Mouse (Mus musculus) midbrain, embryonic 16.5 days (tissue): ENCODE results near the gene Dclre1a. TPM values are rescaled to one million over a fixed set of nuclear protein-coding genes. Genes with fewer than 3 reads are reported as not detected.
A peak's percentile ranks its signal among the peaks of the same experiment; 100 is the strongest.

Source experiments
- ATAC-seq: fragments of 200-750 bp; cut with Nextera tagmentation; 2 replicates; pipeline ENCODE4 v1.8.0; 2017; ENCODE audit warnings: moderate TSS enrichment
- H3K27ac ChIP-seq: fragments of 300-500 bp; sonication (generic); 2 replicates; pipeline ENCODE4 v1.5.1; 2014; ENCODE audit warnings: mild to moderate bottlenecking, low read length, mixed read lengths
- H3K27me3 ChIP-seq: fragments of 300-500 bp; sonication (generic); 2 replicates; pipeline ENCODE4 v1.6.1; 2014; ENCODE audit warnings: low read depth, low read length, mixed read lengths; ENCODE audit not compliant: control insufficient read depth, insufficient read depth
- H3K36me3 ChIP-seq: fragments of 300-500 bp; sonication (generic); 2 replicates; pipeline ENCODE4 v1.6.1; 2014; ENCODE audit warnings: mild to moderate bottlenecking, low read length, moderate library complexity, mixed read lengths; ENCODE audit not compliant: control insufficient read depth, insufficient read depth
- H3K4me1 ChIP-seq: fragments of 300-500 bp; sonication (generic); 2 replicates; pipeline ENCODE4 v1.6.1; 2014; ENCODE audit warnings: mild to moderate bottlenecking, low read length, mixed read lengths; ENCODE audit not compliant: control insufficient read depth, insufficient read depth
- H3K4me2 ChIP-seq: fragments of 300-500 bp; sonication (generic); 2 replicates; pipeline ENCODE4 v1.6.1; 2014; ENCODE audit warnings: mild to moderate bottlenecking, low read length, mixed read lengths
- H3K4me3 ChIP-seq: fragments of 300-500 bp; sonication (generic); 2 replicates; pipeline ENCODE4 v1.5.1; 2014; ENCODE audit warnings: low read depth, mild to moderate bottlenecking, low read length, moderate library complexity, mixed read lengths
- H3K9ac ChIP-seq: fragments of 300-500 bp; sonication (generic); 2 replicates; pipeline ENCODE4 v1.6.1; 2014; ENCODE audit warnings: low read depth, low read length, mixed read lengths
- H3K9me3 ChIP-seq: fragments of 300-500 bp; sonication (generic); replicated peaks from 2 replicates; pipeline ENCODE4 v1.6.1; 2014; ENCODE audit warnings: mild to moderate bottlenecking, low read length, mixed read lengths; ENCODE audit not compliant: control insufficient read depth, poor library complexity, severe bottlenecking
- WGBS: fragments of 180-500 bp; shearing (Covaris S2); extraction: QIAGEN DNeasy Blood & Tissue Kit; methylation state at CpG from one replicate; pipeline ENCODE4 v1.1.7; 2014; 5-methylcytosine and 5-hydroxymethylcytosine counted together
- polyA plus RNA-seq: library from polyadenylated mRNA; unstranded; fragments of >200 nt; fragmentation: Nextera tagmentation; extraction: Ambion mirVana; gene quantifications from 2 replicates; pipeline ENCODE4 v1.2.1, GENCODE M21; 2015

The Dclre1a gene
- 10.9 and 11.0 TPM in 2 replicates for polyA plus RNA-seq

DNA sequence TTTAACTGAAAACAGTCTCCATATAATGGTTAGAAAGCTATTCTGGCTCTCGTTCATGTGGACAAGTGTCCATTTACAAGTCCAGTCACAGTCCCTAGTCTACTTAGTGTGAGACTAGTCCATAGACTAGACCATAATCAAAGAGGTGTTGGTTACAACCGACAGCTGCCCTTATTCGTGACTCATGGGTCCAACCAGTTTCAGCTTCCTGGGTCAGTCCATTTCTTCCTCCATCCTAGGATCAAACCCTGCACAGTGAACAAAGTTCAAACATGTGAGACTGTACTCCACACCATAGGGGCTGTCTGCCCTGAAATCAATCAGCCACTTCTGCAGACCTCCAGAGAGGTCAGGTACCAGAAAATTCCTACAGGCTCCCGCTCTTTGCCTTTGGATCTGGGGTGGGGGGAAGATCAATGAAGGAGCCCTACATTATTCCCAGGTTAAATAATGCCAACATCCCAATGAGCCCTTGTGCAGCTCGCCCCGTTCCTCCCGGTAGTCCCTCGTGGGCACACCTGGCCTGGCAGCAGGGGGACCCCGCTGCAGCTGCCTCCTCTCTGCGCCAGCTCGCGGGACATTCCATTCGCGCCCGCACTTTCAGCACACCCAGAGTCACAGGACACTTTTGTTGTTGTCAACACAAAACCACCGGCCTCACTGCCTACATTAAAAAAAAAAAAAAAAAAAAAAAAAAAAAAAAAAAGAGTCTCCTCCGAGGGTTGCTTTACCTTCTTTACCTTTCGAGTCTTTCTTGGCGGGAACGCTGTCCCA lies at the start of gene Dclre1a:
TSS of gene Dclre1a (minus strand) at position 767 of the 774 bp plus-strand sequence.
- H3K4me3 ChIP-seq: peak within 1 kb of the TSS; percentile 97
- 10% methylated on average over 20 of the region's 20 CpGs for WGBS
- peak; percentile 83 for ATAC-seq
- H3K9me3 ChIP-seq: no peaks in the 10 kb centered on the region
- H3K27ac ChIP-seq: peak within 1 kb of the TSS; percentile 92
- no peaks in the 10 kb centered on the region for H3K27me3 ChIP-seq
- peak within 1 kb of the TSS; percentile 88 for H3K9ac ChIP-seq
- peak within 1 kb of the TSS; percentile 76 for H3K4me2 ChIP-seq
- H3K4me1 ChIP-seq: peaks cover 17% of the 10 kb centered on the region
- H3K36me3 ChIP-seq: peaks cover 9% of the 10 kb centered on the region

DNA sequence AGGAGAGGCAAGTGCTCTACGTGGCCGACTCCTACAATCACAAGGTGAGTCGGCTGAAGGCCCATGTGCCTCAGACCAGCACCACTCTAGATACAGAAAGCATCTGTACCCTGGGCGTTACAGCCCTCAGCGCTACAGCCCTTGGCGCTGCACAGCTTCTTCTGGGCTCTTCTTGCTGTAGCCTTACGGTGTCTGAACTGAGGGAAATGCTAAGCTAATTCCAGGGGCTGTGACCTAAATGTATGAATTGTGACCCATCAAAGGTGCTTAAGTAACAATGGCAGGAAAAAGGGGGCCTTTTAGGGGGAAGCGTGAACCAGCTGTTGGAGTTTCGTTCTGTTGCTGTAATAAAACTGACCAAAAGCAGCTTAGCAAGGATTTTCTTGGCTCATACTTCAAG lies 44.5 kb upstream of the Dclre1a start:
- Histone ChIP-seq H3K27me3 (no peaks in the 10 kb centered on the region), H3K4me1 (no peaks in the 10 kb centered on the region), H3K4me3 (no peak overlapping the region), H3K4me2 (no peak overlapping the region), H3K9ac (no peak overlapping the region), H3K9me3 (no peaks in the 10 kb centered on the region), H3K36me3 (peaks cover 38% of the 10 kb centered on the region), H3K27ac (no peak overlapping the region)
- WGBS: 86% methylated on average over 9 of the region's 9 CpGs
- no peak for ATAC-seq

DNA sequence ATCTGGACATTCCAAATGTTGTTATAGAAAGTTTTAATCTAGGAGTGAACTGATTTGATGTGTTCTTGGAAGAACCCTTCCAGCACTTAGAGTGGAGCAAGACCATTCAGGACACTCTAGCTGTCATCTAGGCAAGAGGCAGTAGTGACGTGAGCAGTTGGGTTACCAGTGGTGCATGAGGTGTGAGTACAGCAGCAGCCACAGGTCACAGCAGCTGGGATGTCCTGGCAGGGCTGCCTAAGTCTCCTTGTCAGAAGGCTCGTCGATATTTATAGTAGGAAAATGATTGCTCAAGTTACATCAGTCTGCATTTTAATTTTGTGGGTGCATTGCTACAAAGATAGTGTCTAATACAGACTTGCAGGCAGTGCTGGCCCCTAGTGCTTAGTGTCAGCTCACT lies 42.2 kb upstream of the Dclre1a start:
- Histone ChIP-seq H3K36me3 (peaks cover 28% of the 10 kb centered on the region), H3K4me3 (no peak overlapping the region), H3K4me1 (0 out of 2 replicates have a peak, but pooled peaks cover 2% of the 10 kb centered on the region), H3K9ac (no peak overlapping the region), H3K27ac (no peak overlapping the region), H3K4me2 (no peak overlapping the region), H3K9me3 (no peaks in the 10 kb centered on the region), H3K27me3 (no peaks in the 10 kb centered on the region)
- WGBS: 92% methylated on average over 3 of the region's 3 CpGs
- ATAC-seq: no peak

GRCm38 (mm10) chr19:56589455-56589854 lies 41.4 kb upstream of the Dclre1a start:
- H3K9ac ChIP-seq: no peak overlapping the region
- no peak for ATAC-seq
- WGBS: 96% methylated on average over 5 of the region's 5 CpGs
- H3K27me3 ChIP-seq: no peaks in the 10 kb centered on the region
- no peak overlapping the region for H3K4me2 ChIP-seq
- 0 out of 2 replicates have a peak, but pooled peaks cover 2% of the 10 kb centered on the region for H3K4me1 ChIP-seq
- peaks cover 21% of the 10 kb centered on the region for H3K36me3 ChIP-seq
- no peaks in the 10 kb centered on the region for H3K9me3 ChIP-seq
- no peak overlapping the region for H3K4me3 ChIP-seq
- no peak overlapping the region for H3K27ac ChIP-seq

- 98% methylated on average over 6 of the region's 6 CpGs for WGBS
- no peaks in the 10 kb centered on the region for H3K27me3 ChIP-seq
Observed at GRCm38 (mm10) chr19:56589008-56589407, 41.0 kb upstream of the Dclre1a start.

GRCm38 (mm10) chr19:56588205-56588626 lies 40.2 kb upstream of the Dclre1a start:
- no peak overlapping the region for H3K4me3 ChIP-seq
- no peak overlapping the region for H3K27ac ChIP-seq
- no peak overlapping the region for H3K9ac ChIP-seq
- no peak overlapping the region for H3K4me2 ChIP-seq
- H3K9me3 ChIP-seq: no peaks in the 10 kb centered on the region
- H3K4me1 ChIP-seq: 0 out of 2 replicates have a peak, but pooled peaks cover 2% of the 10 kb centered on the region
- WGBS: 82% methylated on average over 6 of the region's 6 CpGs
- H3K27me3 ChIP-seq: no peaks in the 10 kb centered on the region
- ATAC-seq: no peak
- peaks cover 21% of the 10 kb centered on the region for H3K36me3 ChIP-seq

More at GRCm38 (mm10) chr19:56589008-56589407, 41.0 kb upstream of the Dclre1a start:
- H3K4me2 ChIP-seq: no peak overlapping the region
- no peak for ATAC-seq
- H3K9ac ChIP-seq: no peak overlapping the region
- peaks cover 21% of the 10 kb centered on the region for H3K36me3 ChIP-seq
- no peaks in the 10 kb centered on the region for H3K9me3 ChIP-seq
- H3K4me3 ChIP-seq: no peak overlapping the region
- no peak overlapping the region for H3K27ac ChIP-seq
- H3K4me1 ChIP-seq: 0 out of 2 replicates have a peak, but pooled peaks cover 2% of the 10 kb centered on the region

GRCm38 (mm10) chr19:56586320-56586719 lies 38.3 kb upstream of the Dclre1a start:
- 80% methylated on average over 8 of the region's 8 CpGs for WGBS
- H3K27me3 ChIP-seq: no peaks in the 10 kb centered on the region
- ATAC-seq: peak; percentile 42; the same call in 1 of the 2 replicates
- H3K4me3 ChIP-seq: no peak overlapping the region
- 0 out of 2 replicates have a peak overlapping the region, but pooled peaks have one; percentile 1 for H3K27ac ChIP-seq
- no peaks in the 10 kb centered on the region for H3K9me3 ChIP-seq
- H3K4me2 ChIP-seq: no peak overlapping the region
- peaks cover 14% of the 10 kb centered on the region for H3K36me3 ChIP-seq
- H3K4me1 ChIP-seq: 0 out of 2 replicates have a peak, but pooled peaks cover 2% of the 10 kb centered on the region
- no peak overlapping the region for H3K9ac ChIP-seq

DNA sequence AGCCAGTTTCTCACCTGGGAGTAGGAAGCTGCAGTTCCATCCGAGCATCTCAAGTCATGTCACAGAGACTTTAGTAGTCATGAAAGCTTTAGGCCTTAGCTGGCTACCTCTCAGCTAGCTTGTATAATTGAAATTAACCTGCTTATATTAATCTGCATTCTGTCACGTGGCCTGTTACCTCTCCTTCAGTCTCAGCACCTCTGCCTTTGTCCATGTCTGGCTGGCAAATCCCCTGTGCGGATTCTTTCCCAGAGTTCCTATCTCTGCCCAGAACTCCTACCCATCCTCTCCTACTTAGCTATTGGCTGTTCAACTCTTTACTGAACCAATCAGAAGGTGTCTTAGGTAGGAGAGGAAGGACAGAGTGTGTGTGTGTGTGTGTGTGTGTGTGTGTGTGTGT lies 36.3 kb upstream of the Dclre1a start:
- Histone ChIP-seq H3K9ac (no peak overlapping the region), H3K4me2 (no peak overlapping the region), H3K4me3 (no peak overlapping the region), H3K9me3 (no peaks in the 10 kb centered on the region), H3K27ac (no peak overlapping the region), H3K27me3 (no peaks in the 10 kb centered on the region), H3K4me1 (0 out of 2 replicates have a peak, but pooled peaks cover 2% of the 10 kb centered on the region), H3K36me3 (peaks cover 6% of the 10 kb centered on the region)
- 81% methylated on average over 3 of the region's 3 CpGs for WGBS
- no peak for ATAC-seq

- Histone ChIP-seq H3K9ac (no peak overlapping the region), H3K36me3 (peaks cover 5% of the 10 kb centered on the region), H3K27me3 (no peaks in the 10 kb centered on the region), H3K4me2 (no peak overlapping the region), H3K4me1 (0 out of 2 replicates have a peak, but pooled peaks cover 2% of the 10 kb centered on the region), H3K27ac (no peak overlapping the region), H3K9me3 (no peaks in the 10 kb centered on the region), H3K4me3 (no peak overlapping the region)
- ATAC-seq: no peak
- WGBS: 78% methylated on average over 5 of the region's 5 CpGs
Observed at GRCm38 (mm10) chr19:56583785-56584184, 35.8 kb upstream of the Dclre1a start.
